Mouse (Mus musculus): ENCODE data around the gene Uncx. TPM values are rescaled to one million over a fixed set of nuclear protein-coding genes. Genes with fewer than 3 reads are reported as not detected.

Uncx gene
- total RNA-seq, 2 experiments from 2014 or later: not detected

Other genes with a start within 250 kb of the Uncx start
- 1 to 10 TPM; 2.1 to 2.3 TPM for gene Adap1, start 217.9 kb upstream of the Uncx start, total RNA-seq (2021)
- gene Cox19, start 192.1 kb upstream of the Uncx start, total RNA-seq (2021): 100 to 1,000 TPM in 1 of 2 experiments, 10 to 100 TPM in 1; 82.6 to 103 TPM
- gene Cyp2w1, start 190.9 kb upstream of the Uncx start, total RNA-seq (2021): not detected
- gene Gpr146, start 165.8 kb upstream of the Uncx start, total RNA-seq (2021): 10 to 100 TPM; 39.6 to 40.5 TPM
- gene C130050O18Rik, start 138.2 kb upstream of the Uncx start, total RNA-seq (2021): under 1 TPM; 0.47 to 0.69 TPM
- gene Gper1, start 120.3 kb upstream of the Uncx start, total RNA-seq (2021): 1 to 10 TPM; 1.1 to 1.3 TPM
- 1 to 10 TPM; 5.6 TPM for gene 3110082I17Rik, start 83.0 kb upstream of the Uncx start, total RNA-seq (2021)
- gene Zfand2a, start 58.9 kb upstream of the Uncx start, total RNA-seq (2021): 10 to 100 TPM; 15.8 to 20.1 TPM
- 1 to 10 TPM; 1.2 to 2.1 TPM for gene Micall2, start 192.8 kb downstream of the Uncx start, total RNA-seq (2021)
- gene Ints1, start 232.2 kb downstream of the Uncx start, total RNA-seq (2021): 10 to 100 TPM; 37.7 to 39.5 TPM
- gene Mafk, start 248.0 kb downstream of the Uncx start, total RNA-seq (2021): 10 to 100 TPM; 37.3 to 39.7 TPM

Measured in heart, adult 18-20 months (tissue).